Mouse (Mus musculus) neural tube, embryonic 13.5 days (tissue): Measurements from ENCODE around the gene Odf4. TPM values are rescaled to one million over a fixed set of nuclear protein-coding genes. Genes with fewer than 3 reads are reported as not detected.
A peak's percentile ranks its signal among the peaks of the same experiment; 100 is the strongest.
"Not testable (repeated sequence)": the region's sequence is repeated elsewhere in the genome, so short reads cannot be mapped to it uniquely, and the experiment has no call there.

Experiments used
- ATAC-seq: fragments of 200-750 bp; cut with Nextera tagmentation; 2 replicates; pipeline ENCODE4 v1.8.0; 2017; ENCODE audit warnings: low read depth, mild to moderate bottlenecking, moderate TSS enrichment, moderate library complexity
- H3K27ac ChIP-seq: fragments of 300-500 bp; sonication (generic); replicated peaks from 2 replicates; pipeline ENCODE4 v1.5.1; 2015; ENCODE audit warnings: moderate library complexity, mild to moderate bottlenecking, inconsistent platforms
- H3K27me3 ChIP-seq: fragments of 300-500 bp; sonication (generic); 2 replicates; pipeline ENCODE4 v1.6.1; 2015; ENCODE audit warnings: mild to moderate bottlenecking, inconsistent platforms
- H3K36me3 ChIP-seq: fragments of 300-500 bp; sonication (generic); 2 replicates; pipeline ENCODE4 v1.6.1; 2015; ENCODE audit warnings: mild to moderate bottlenecking, inconsistent platforms
- H3K4me1 ChIP-seq: fragments of 300-500 bp; sonication (generic); replicated peaks from 2 replicates; pipeline ENCODE4 v1.6.1; 2015; ENCODE audit warnings: inconsistent platforms
- H3K4me2 ChIP-seq: fragments of 300-500 bp; sonication (generic); 2 replicates; pipeline ENCODE4 v1.6.1; 2015; ENCODE audit warnings: inconsistent platforms, mild to moderate bottlenecking, moderate library complexity
- H3K4me3 ChIP-seq: fragments of 300-500 bp; sonication (generic); 2 replicates; pipeline ENCODE4 v1.5.1; 2015; ENCODE audit warnings: mild to moderate bottlenecking, inconsistent platforms
- H3K9ac ChIP-seq: fragments of 300-500 bp; sonication (generic); 2 replicates; pipeline ENCODE4 v1.6.1; 2015; ENCODE audit warnings: moderate library complexity, mild to moderate bottlenecking, inconsistent platforms
- H3K9me3 ChIP-seq: fragments of 300-500 bp; sonication (generic); 2 replicates; pipeline ENCODE4 v1.6.1; 2016; ENCODE audit warnings: inconsistent platforms
- WGBS: fragments of 180-500 bp; shearing (Covaris S2); methylation state at CpG from one replicate; pipeline ENCODE4 v1.1.7; 2015; 5-methylcytosine and 5-hydroxymethylcytosine counted together
- polyA plus RNA-seq: library from polyadenylated mRNA; unstranded; fragments of >200 nt; fragmentation: Nextera tagmentation; extraction: Ambion mirVana; gene quantifications from 2 replicates; pipeline ENCODE4 v1.2.1, GENCODE M21; 2015

Gene Odf4
- polyA plus RNA-seq: 0.40 TPM in 1 of 2 replicates, not detected in the other

DNA sequence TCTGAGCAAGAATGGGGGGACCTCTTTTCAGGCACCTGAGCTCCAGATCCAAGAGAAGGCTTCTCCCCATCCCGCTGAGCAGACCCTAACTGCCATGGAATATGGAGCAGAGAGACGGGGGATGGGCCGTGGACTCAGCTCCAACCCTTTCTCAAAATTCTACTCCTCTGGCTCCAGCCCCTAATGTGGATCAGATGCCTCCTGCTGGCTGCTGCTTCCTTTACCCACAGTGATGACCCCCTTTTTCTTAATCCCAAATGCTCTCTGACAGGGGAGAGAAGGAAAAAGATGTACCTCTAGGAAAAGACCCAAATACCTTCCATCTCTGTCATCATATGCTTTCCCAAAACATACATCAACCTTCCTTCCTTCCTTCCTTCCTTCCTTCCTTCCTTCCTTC, at the start of gene Odf4:
TSS of gene Odf4 (minus strand) at position 101 of the 400 bp plus-strand sequence.
- Histone ChIP-seq H3K4me1 (peaks cover 8% of the 10 kb centered on the region), H3K4me2 (no peak within 1 kb of the TSS), H3K36me3 (no peaks in the 10 kb centered on the region), H3K27ac (no peak within 1 kb of the TSS), H3K9ac (no peak within 1 kb of the TSS), H3K4me3 (no peak within 1 kb of the TSS), H3K27me3 (no peaks in the 10 kb centered on the region; the same call in 1 of the 2 replicates), H3K9me3 (no peaks in the 10 kb centered on the region)
- no peak for ATAC-seq
- WGBS: 82% methylated on average over 3 of the region's 3 CpGs

DNA sequence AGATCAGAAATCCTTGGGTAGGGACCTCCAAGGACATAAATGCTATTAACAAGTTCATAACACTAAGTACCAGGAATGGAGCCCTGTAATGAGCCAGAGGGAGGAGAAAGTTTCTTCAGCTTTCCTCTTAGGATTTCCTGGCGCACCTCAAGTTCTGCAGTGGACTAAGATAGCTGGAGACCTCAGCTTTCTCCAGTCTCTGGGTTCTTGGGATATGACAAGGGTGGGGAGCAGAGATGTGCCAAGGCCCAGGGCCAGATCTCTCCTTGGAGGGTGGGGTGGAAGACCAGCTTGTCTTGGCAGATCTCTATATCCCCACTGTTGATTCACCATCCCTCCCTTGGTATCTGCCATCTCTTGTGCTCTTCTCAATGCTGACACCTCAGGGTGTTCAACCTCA, 48.7 kb upstream of the Odf4 start:
- Histone ChIP-seq H3K4me2 (no peak overlapping the region), H3K27me3 (no peaks in the 10 kb centered on the region), H3K4me1 (peaks cover 13% of the 10 kb centered on the region), H3K4me3 (no peak overlapping the region), H3K27ac (no peak overlapping the region), H3K36me3 (no peaks in the 10 kb centered on the region), H3K9me3 (no peaks in the 10 kb centered on the region), H3K9ac (no peak overlapping the region)
- WGBS: 92% methylated on average over 1 of the region's 1 CpGs
- ATAC-seq: no peak

DNA sequence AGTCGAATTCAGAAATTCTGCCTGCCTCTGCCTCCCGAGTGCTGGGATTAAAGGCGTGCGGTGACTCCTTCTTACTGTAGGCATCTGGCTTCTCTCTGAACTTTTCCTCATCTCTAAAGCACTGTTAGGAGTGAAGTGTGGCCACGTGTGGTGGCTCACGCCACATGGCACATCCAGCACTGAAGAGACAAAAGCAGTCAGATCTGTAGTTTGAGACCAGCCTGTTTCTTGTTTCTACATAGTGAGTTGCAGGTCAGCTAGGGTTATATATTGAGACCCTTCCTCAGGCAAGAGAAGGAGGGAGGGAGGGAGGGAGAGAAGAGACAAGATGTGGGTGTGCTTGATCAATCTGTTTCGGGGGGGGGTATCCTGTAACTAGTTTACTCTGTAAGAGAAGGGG, 48.2 kb upstream of the Odf4 start, which contains the start of gene Rangrf:
TSS of gene Rangrf (minus strand) at position 101 of the 400 bp plus-strand sequence.
- Histone ChIP-seq H3K27ac (no peak within 1 kb of the TSS), H3K4me2 (peak within 1 kb of the TSS; percentile 61), H3K4me1 (peaks cover 13% of the 10 kb centered on the region), H3K27me3 (no peaks in the 10 kb centered on the region), H3K9me3 (no peaks in the 10 kb centered on the region), H3K4me3 (peak within 1 kb of the TSS; percentile 45), H3K36me3 (no peaks in the 10 kb centered on the region), H3K9ac (peak within 1 kb of the TSS; percentile 58; the same call in 1 of the 2 replicates)
- ATAC-seq: no peak
- 82% methylated on average over 7 of the region's 7 CpGs for WGBS

DNA sequence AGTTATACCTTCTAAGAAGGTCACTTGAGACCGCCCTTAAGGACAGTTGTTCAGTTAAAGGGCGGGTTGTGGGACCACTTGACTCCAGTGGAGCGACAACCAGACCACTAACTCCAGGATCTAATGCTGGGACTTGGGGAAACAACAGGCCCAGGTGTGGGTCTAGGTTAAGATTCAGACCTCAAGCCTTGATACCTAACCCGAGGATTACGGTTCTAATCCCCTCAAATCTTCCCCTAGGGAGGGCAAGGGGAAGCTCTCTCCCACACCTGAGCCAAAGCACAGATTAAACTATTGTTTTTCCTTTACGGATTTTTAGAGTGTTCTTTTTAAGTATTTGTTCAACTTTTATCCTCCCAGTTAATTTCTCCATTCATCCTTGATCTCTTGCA, 47.2 kb upstream of the Odf4 start:
- no peak for ATAC-seq
- H3K27me3 ChIP-seq: no peaks in the 10 kb centered on the region
- H3K9me3 ChIP-seq: no peaks in the 10 kb centered on the region
- peak overlapping the region; percentile 45 for H3K4me3 ChIP-seq
- peaks cover 13% of the 10 kb centered on the region for H3K4me1 ChIP-seq
- H3K4me2 ChIP-seq: peak overlapping the region; percentile 61
- H3K27ac ChIP-seq: no peak overlapping the region
- no peaks in the 10 kb centered on the region for H3K36me3 ChIP-seq
- peak overlapping the region; percentile 58; the same call in 1 of the 2 replicates for H3K9ac ChIP-seq
- 33% methylated on average over 6 of the region's 6 CpGs for WGBS

DNA sequence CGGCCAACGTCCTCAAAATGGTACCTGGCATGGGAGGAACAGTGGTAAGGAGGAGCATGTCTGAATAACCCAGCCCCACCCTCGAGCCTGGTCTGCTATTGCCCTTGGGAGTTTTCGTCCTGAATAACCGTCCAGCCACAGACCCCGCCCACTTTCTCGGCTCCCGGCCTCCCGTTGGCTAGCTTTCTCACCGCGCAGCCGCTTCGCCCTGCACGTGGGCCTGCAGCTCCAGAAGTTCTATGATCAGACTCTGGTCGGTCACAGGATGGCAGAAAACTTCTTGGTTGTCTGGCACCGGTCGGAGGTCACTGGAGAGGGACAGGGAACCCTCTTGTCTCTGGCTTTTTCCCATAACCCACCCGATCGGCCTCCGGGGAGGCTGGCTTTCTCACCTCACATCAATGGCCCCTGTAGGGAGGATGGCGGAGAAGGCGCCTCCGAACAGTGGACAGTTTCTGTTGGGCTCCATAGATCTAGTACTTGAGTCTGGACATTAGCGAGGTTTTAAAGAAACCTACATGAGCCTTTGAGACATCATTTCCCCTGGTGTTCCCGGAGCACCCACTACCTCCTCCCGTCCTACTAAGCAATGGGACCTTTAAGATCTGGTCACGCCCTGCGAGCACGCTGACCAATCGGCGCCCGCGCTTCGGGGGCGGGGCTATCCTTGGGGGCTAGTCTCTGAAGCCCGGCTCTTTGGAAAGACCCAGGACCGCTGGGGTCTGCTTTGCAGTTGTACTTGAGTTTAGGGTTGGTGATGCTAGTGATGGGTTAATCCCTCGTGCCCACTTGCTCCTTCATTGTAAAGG, 46.6 kb upstream of the Odf4 start:
- H3K4me2 ChIP-seq: peak overlapping the region; percentile 61
- H3K9me3 ChIP-seq, H3K27ac ChIP-seq, H3K36me3 ChIP-seq, H3K27me3 ChIP-seq: not testable (repeated sequence)
- peak overlapping the region; percentile 45 for H3K4me3 ChIP-seq
- H3K4me1 ChIP-seq: peaks cover 16% of the 10 kb centered on the region
- H3K9ac ChIP-seq: peak overlapping the region; percentile 58
- under 1% methylated on average over 38 of the region's 38 CpGs for WGBS
- peak; percentile 88 for ATAC-seq

DNA sequence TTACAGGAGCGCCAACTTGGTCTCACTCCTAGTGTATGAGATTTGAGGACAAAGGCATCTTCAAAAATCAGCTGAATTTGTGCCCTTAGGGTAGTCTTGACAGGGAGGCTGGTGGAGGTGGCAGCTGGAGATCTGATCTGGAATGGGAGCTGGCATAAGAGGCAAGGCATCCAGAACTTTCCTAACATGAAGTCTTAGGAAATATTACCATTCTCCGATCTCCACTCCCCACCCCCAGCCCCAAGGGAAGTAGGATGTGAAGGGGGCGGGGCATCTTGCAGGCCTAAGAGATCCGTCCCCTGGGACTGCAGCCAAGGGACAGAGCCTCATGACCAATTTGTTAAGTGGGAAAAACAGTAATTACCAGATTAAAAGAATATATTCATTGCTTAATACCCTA, 43.4 kb upstream of the Odf4 start:
- no peak for ATAC-seq
- 73% methylated on average over 4 of the region's 4 CpGs for WGBS
- Histone ChIP-seq H3K9ac (no peak overlapping the region), H3K9me3 (no peaks in the 10 kb centered on the region), H3K27me3 (0 out of 2 replicates have a peak, but pooled peaks cover 3% of the 10 kb centered on the region), H3K27ac (no peak overlapping the region), H3K36me3 (no peaks in the 10 kb centered on the region), H3K4me1 (peaks cover 27% of the 10 kb centered on the region), H3K4me2 (no peak overlapping the region), H3K4me3 (no peak overlapping the region)

DNA sequence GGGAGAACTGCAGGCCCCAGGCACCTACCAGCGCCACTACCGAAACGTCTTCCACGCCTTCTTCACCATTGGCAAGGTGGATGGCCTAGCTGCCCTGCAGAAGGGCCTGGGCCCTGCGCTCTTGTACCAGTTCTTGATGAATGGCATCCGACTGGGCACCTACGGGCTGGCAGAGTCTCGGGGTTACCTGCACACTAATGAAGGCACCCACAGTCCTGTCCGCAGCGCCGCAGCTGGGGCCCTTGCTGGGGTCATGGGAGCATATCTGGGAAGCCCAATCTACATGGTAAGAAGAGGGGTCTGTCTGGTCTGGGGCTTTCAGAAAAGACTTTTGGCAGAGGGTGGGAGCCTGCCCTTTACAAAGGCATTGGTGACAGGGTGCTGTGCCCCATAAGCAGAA, 41.9 kb upstream of the Odf4 start:
- H3K4me1 ChIP-seq: peaks cover 23% of the 10 kb centered on the region
- peak overlapping the region; percentile 81 for H3K9ac ChIP-seq
- no peaks in the 10 kb centered on the region for H3K36me3 ChIP-seq
- H3K4me3 ChIP-seq: 0 out of 2 replicates have a peak overlapping the region, but pooled peaks have one; percentile 60
- no peak overlapping the region for H3K27ac ChIP-seq
- 0 out of 2 replicates have a peak, but pooled peaks cover 3% of the 10 kb centered on the region for H3K27me3 ChIP-seq
- WGBS: 87% methylated on average over 11 of the region's 11 CpGs
- no peak for ATAC-seq
- peak overlapping the region; percentile 71 for H3K4me2 ChIP-seq
- no peaks in the 10 kb centered on the region for H3K9me3 ChIP-seq

DNA sequence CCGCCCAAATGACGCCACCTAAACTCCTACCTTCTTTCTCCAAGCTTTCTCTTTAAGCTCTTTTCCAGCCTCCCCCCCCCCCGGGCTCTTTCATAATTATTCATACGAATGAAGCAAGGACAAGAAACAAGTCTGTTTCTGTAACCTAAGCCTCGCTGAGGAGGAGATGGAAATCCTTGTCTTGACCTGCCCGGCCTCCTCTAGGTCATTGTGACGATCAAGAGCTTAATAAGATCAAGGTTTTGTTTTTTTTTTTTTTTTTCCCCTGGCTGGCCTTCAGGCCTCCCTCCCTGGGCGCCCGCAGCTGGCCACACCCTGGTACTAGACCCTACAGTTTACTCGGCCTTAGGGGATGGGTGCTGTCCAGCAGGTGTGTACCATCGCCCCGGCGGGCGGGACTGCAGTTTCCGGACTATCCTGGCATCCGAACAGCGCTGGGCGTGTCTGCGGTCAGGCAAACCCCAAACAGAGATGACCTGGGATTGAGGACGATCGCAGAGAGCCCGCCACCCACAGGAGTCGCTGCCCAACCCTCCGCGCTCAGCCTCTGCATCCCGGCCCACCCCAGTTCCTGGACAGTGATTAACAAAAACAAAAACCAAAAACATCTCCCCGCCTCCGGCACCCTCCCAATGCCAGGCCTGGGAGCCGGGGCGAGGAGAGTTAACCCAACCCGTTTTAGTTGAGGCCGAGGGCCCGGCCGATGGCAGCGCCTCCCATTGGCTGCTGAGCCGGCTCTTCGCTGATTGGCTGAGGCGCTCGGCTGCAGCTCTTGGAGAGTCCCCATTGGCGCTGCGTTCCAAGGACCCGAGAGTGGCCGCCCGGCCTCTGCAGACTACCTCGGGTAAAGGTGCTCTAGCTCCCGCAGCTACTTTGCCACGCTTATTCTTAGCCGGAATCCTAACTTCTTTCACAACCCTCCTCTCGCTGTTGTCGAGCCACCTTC, 40.7 kb upstream of the Odf4 start, which contains the start of gene Slc25a35:
TSS of gene Slc25a35 (plus strand) at position 795 of the 946 bp plus-strand sequence.
- Histone ChIP-seq H3K27ac (peak within 1 kb of the TSS; percentile 64), H3K9me3 (no peaks in the 10 kb centered on the region), H3K4me3 (peak within 1 kb of the TSS; percentile 60), H3K4me1 (peaks cover 15% of the 10 kb centered on the region), H3K27me3 (0 out of 2 replicates have a peak, but pooled peaks cover 3% of the 10 kb centered on the region), H3K9ac (peak within 1 kb of the TSS; percentile 81), H3K4me2 (peak within 1 kb of the TSS; percentile 71), H3K36me3 (no peaks in the 10 kb centered on the region)
- under 1% methylated on average over 50 of the region's 50 CpGs for WGBS
- ATAC-seq: peak; percentile 96

DNA sequence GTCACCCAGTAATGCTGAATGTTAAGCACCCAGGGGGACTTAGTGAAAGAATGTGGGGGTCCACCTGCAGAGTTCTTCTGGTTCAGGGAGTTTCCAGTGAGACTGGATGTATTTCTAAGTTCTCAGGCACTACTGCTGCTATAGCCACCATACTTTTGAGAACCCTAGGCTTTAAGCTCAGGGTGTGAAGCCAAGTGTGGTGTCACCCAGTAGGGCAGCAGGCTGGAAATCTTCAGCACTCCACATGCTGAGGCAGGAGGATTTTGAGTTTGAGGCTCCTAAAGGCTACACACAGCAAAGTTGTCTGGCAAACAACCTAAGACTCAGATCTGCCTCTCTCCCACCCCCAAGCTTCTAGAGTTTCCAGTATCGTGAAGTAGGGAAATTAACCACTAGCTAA, 39.7 kb upstream of the Odf4 start:
- Histone ChIP-seq H3K9ac (no peak overlapping the region), H3K36me3 (no peaks in the 10 kb centered on the region), H3K4me2 (0 out of 2 replicates have a peak overlapping the region, but pooled peaks have one; percentile 71), H3K4me3 (no peak overlapping the region), H3K27me3 (0 out of 2 replicates have a peak, but pooled peaks cover 3% of the 10 kb centered on the region), H3K4me1 (peaks cover 14% of the 10 kb centered on the region), H3K9me3 (no peaks in the 10 kb centered on the region), H3K27ac (no peak overlapping the region)
- 54% methylated on average over 1 of the region's 1 CpGs for WGBS
- ATAC-seq: no peak

DNA sequence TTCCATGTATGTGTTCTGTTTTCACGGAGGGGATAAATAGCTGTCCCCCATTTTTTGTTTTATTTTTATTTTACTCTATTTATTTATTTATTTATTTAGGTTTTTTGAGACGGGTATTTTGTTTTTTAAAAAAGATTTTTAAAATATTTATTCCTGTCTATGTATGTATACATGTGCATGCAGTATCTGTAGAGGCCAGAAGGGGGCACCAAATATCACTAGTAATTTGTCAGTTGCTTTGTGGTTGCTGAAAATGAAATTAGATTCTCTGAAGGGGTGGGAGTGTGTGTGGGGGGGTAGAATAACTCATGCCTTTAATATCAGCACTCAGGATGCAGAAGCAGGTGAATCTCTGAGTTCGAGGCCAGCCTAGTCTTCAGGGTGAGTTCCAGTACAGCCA, 39.0 kb upstream of the Odf4 start:
- Histone ChIP-seq H3K9ac (no peak overlapping the region), H3K27me3 (0 out of 2 replicates have a peak, but pooled peaks cover 3% of the 10 kb centered on the region), H3K4me2 (no peak overlapping the region), H3K36me3 (no peaks in the 10 kb centered on the region), H3K27ac (no peak overlapping the region), H3K4me3 (no peak overlapping the region), H3K4me1 (peaks cover 14% of the 10 kb centered on the region), H3K9me3 (no peaks in the 10 kb centered on the region)
- ATAC-seq: no peak
- 27% methylated on average over 3 of the region's 3 CpGs for WGBS

DNA sequence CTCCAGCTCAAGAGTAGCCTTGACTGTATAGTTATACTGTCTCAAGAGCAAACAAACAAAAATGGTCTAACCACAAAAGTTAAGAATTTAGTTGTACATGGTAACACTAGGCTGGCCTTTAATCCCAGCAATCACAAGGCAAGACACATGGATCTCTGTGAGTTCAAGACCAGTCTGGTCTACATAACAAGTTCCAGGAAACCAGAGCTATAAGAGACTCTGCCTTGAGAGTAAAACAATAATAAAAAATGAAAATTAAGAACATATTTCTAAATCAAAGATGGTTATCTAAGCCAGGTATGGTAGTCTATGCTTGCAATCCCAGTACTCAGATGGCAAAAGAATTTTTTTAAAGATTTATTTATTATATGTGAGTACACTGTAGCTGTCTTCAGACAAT, 38.2 kb upstream of the Odf4 start:
- H3K4me1 ChIP-seq: peaks cover 14% of the 10 kb centered on the region
- ATAC-seq: no peak
- H3K9me3 ChIP-seq: no peaks in the 10 kb centered on the region
- 0 out of 2 replicates have a peak, but pooled peaks cover 3% of the 10 kb centered on the region for H3K27me3 ChIP-seq
- H3K36me3 ChIP-seq: no peaks in the 10 kb centered on the region
- H3K4me3 ChIP-seq: no peak overlapping the region
- no peak overlapping the region for H3K27ac ChIP-seq
- H3K4me2 ChIP-seq: no peak overlapping the region
- no peak overlapping the region for H3K9ac ChIP-seq
